Mouse (Mus musculus) layer of hippocampus, adult 11-12 months (tissue): ENCODE measurements around the gene Dach2.
"Not testable (repeated sequence)": the region's sequence is repeated elsewhere in the genome, so short reads cannot be mapped to it uniquely, and the experiment has no call there.

Experiments
- DNase-seq: peaks from one replicate; pipeline ENCODE4 v3.0.0; 2022; ENCODE audit warnings: low spot score

The Dach2 gene

GRCm38 (mm10) chrX:113297404-113297803, at the start of gene Dach2:
Gene Dach2, plus strand, starts transcription at chrX:113297510.
- DNase-seq, result no peak

GRCm38 (mm10) chrX:113252427-113252826, 44.9 kb upstream of the Dach2 start:
- DNase-seq, result not testable (repeated sequence)

GRCm38 (mm10) chrX:113298031-113298430, 721 bp downstream of the Dach2 start:
- no peak for DNase-seq

- no peak for DNase-seq
Observed at GRCm38 (mm10) chrX:113298468-113298867, 1.2 kb downstream of the Dach2 start.

- DNase-seq, result no peak
Observed at GRCm38 (mm10) chrX:113304323-113304722, 7.0 kb downstream of the Dach2 start.

GRCm38 (mm10) chrX:113338143-113338542, 40.8 kb downstream of the Dach2 start:
- DNase-seq, result no peak

- DNase-seq, result no peak
Observed at GRCm38 (mm10) chrX:113394417-113394816, 97.1 kb downstream of the Dach2 start.

GRCm38 (mm10) chrX:113408756-113409155, 111.4 kb downstream of the Dach2 start:
- no peak for DNase-seq

GRCm38 (mm10) chrX:113421517-113422187, 124.3 kb downstream of the Dach2 start:
- no peak for DNase-seq

- no peak for DNase-seq
Observed at GRCm38 (mm10) chrX:113482131-113482530, 184.8 kb downstream of the Dach2 start.

- DNase-seq, result no peak
Observed at GRCm38 (mm10) chrX:113545106-113545505, 247.8 kb downstream of the Dach2 start.

GRCm38 (mm10) chrX:113563897-113564296, 266.6 kb downstream of the Dach2 start:
- DNase-seq, result no peak

GRCm38 (mm10) chrX:113666069-113666468, 368.8 kb downstream of the Dach2 start:
- DNase-seq, result no peak

GRCm38 (mm10) chrX:113687163-113687562, 389.9 kb downstream of the Dach2 start:
- DNase-seq, result no peak

GRCm38 (mm10) chrX:113712363-113712762, 415.1 kb downstream of the Dach2 start:
- no peak for DNase-seq

- no peak for DNase-seq
Observed at GRCm38 (mm10) chrX:113724124-113724523, 426.8 kb downstream of the Dach2 start.

- DNase-seq, result no peak
Observed at GRCm38 (mm10) chrX:113747122-113747521, 449.8 kb downstream of the Dach2 start.

GRCm38 (mm10) chrX:113792264-113792663, 495.0 kb downstream of the Dach2 start:
- DNase-seq, result no peak

- DNase-seq, result no peak
Observed at GRCm38 (mm10) chrX:113810369-113810768, 513.1 kb downstream of the Dach2 start.

GRCm38 (mm10) chrX:113826810-113827209, 529.5 kb downstream of the Dach2 start:
- no peak for DNase-seq

- DNase-seq, result no peak
Observed at GRCm38 (mm10) chrX:113833062-113833461, 535.8 kb downstream of the Dach2 start.

- peak; percentile 2 for DNase-seq
Observed at GRCm38 (mm10) chrX:113867835-113868495, 570.7 kb downstream of the Dach2 start.
